ENCODE assay signal across 8 mouse cellular contexts in the genomic region with DNA sequence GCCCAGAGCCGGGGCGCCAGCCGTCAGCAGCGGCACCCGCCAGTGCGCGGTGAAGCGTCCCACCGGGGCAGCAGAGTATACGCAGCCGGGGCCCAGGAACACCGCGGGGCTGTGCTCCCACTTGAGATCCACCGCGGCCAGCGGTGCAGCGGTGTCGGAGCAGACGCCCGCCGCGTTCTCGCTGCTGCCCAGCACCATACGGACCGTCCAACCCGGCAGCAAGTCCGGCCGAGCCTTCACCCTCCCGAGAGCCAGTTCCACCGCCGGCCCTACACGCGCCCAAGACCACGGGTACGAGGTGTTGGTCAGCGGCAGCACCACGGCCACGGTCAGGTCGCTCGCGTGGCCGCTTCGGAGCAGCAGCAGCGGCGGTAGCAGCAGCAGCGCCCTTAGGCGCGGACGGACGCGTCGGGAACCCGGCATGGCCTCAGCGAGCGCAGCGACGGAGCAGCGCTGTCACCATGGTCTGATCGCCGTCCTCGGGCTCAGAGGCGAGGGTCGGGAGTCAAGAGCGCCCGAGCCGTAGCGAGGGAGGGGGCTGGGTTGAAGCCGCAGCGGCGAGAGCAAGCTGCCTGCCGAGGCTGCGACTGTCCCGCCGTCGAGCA. TPM values are rescaled to one million over a fixed set of nuclear protein-coding genes. Genes with fewer than 3 reads are reported as not detected.
DNase-seq lines count a peak whose midpoint lies in the region; ATAC-seq lines count a peak whose summit lies in the region.

No protein-coding gene starts in this region.

- H3K4me1 ChIP-seq in heart, embryonic 16.5 days (ENCODE audit: control insufficient read depth, insufficient read depth, low read length), result 0 out of 2 replicates have a peak, but pooled peaks cover 3% of the 10 kb centered on the region
- peaks cover 22% of the 10 kb centered on the region for H3K4me1 ChIP-seq in limb, embryonic 10.5 days
- H3K4me1 ChIP-seq in midbrain, embryonic 12.5 days, result peaks cover 14% of the 10 kb centered on the region

- peak overlapping the region; percentile 20; the same call in 1 of the 2 replicates for H3K27ac ChIP-seq in heart, embryonic 16.5 days (ENCODE audit: low read length)
- peak overlapping the region; percentile 68 for H3K27ac ChIP-seq in limb, embryonic 10.5 days
- H3K27ac ChIP-seq in midbrain, embryonic 12.5 days (replicated peaks), result no peak overlapping the region

- peak; percentile 27 to 29 for DNase-seq in lung, adult 18-20 months
- DNase-seq in lung, postnatal 25 days (ENCODE audit: low spot score), result no peak
- peak; percentile 68 for DNase-seq in limb, embryonic 10.5 days (ENCODE audit: low spot score)
- DNase-seq in thymus, postnatal 36 days, result peak; percentile 13 to 27
- no peak for DNase-seq in right cerebral cortex, postnatal 4 days

- peaks cover 19% of the 10 kb centered on the region for H3K27me3 ChIP-seq in heart, embryonic 16.5 days (ENCODE audit: control insufficient read depth, insufficient read depth, low read length)
- peaks cover 65% of the 10 kb centered on the region for H3K27me3 ChIP-seq in limb, embryonic 10.5 days (ENCODE audit: low read depth, poor library complexity, severe bottlenecking)
- H3K27me3 ChIP-seq in midbrain, embryonic 12.5 days, result peaks cover 70% of the 10 kb centered on the region

- H3K9me3 ChIP-seq in heart, embryonic 16.5 days (replicated peaks; ENCODE audit: control insufficient read depth, low read length), result 0 out of 2 replicates have a peak, but pooled peaks cover 3% of the 10 kb centered on the region
- no peaks in the 10 kb centered on the region for H3K9me3 ChIP-seq in limb, embryonic 10.5 days (replicated peaks)
- no peaks in the 10 kb centered on the region for H3K9me3 ChIP-seq in midbrain, embryonic 12.5 days

- H3K9ac ChIP-seq in heart, embryonic 16.5 days (ENCODE audit: low read length), result peak overlapping the region; percentile 80
- H3K9ac ChIP-seq in midbrain, embryonic 12.5 days (replicated peaks), result peak overlapping the region; percentile 46; the same call in 1 of the 2 replicates

- H3K4me3 ChIP-seq in heart, embryonic 16.5 days (ENCODE audit: low read length), result peak overlapping the region; percentile 63
- H3K4me3 ChIP-seq in limb, embryonic 10.5 days, result peak overlapping the region; percentile 58
- H3K4me3 ChIP-seq in midbrain, embryonic 12.5 days, result peak overlapping the region; percentile 53

- no peaks in the 10 kb centered on the region for H3K36me3 ChIP-seq in heart, embryonic 16.5 days (ENCODE audit: control insufficient read depth, insufficient read depth)
- H3K36me3 ChIP-seq in limb, embryonic 10.5 days, result no peaks in the 10 kb centered on the region
- no peaks in the 10 kb centered on the region for H3K36me3 ChIP-seq in midbrain, embryonic 12.5 days

- WGBS in heart, embryonic 16.5 days, result 1% methylated on average over 75 of the region's 75 CpGs
- WGBS in limb, embryonic 10.5 days, result 2% methylated on average over 75 of the region's 75 CpGs
- WGBS in midbrain, embryonic 12.5 days, result under 1% methylated on average over 75 of the region's 75 CpGs

- H3K4me2 ChIP-seq in heart, embryonic 16.5 days (ENCODE audit: low read depth, low read length), result peak overlapping the region; percentile 68
- H3K4me2 ChIP-seq in midbrain, embryonic 12.5 days (replicated peaks), result peak overlapping the region; percentile 86

- peak; percentile 4; the same call in 1 of the 2 replicates for ATAC-seq in common myeloid progenitor, adult 5-6 weeks (replicated peaks; ENCODE audit: low read depth, poor library complexity, severe bottlenecking)
- peak; percentile 24; the same call in 1 of the 2 replicates for ATAC-seq in heart, embryonic 16.5 days (replicated peaks; ENCODE audit: extremely low read depth, insufficient read depth, low FRiP score)
- peak; percentile 34; the same call in 1 of the 2 replicates for ATAC-seq in midbrain, embryonic 12.5 days (ENCODE audit: low FRiP score, low read depth)

RNA-seq across cellular contexts. Expression of gene Npr1, which starts 0.5 kb away (rescaled TPM):
- not detected in 2 replicates for total RNA-seq in common myeloid progenitor, adult 5-6 weeks (2017)
- polyA plus RNA-seq in heart, embryonic 16.5 days (2015; fragmentation: Nextera tagmentation; extraction: Ambion mirVana), result 11.3 and 13.0 TPM in 2 replicates
- polyA plus RNA-seq in limb, embryonic 10.5 days (2016; fragmentation: Nextera tagmentation; extraction: Ambion mirVana), result 3.5 and 4.7 TPM in 2 replicates
- polyA plus RNA-seq in midbrain, embryonic 12.5 days (2016; fragmentation: Nextera tagmentation; extraction: Ambion mirVana), result 2.5 and 2.6 TPM in 2 replicates

RNA-seq across cellular contexts. Expression of gene Ilf2, which starts 10.7 kb away (rescaled TPM):
- 200 and 222 TPM in 2 replicates for total RNA-seq in common myeloid progenitor, adult 5-6 weeks (2017)
- 103 and 104 TPM in 2 replicates for polyA plus RNA-seq in heart, embryonic 16.5 days (2015; fragmentation: Nextera tagmentation; extraction: Ambion mirVana)
- polyA plus RNA-seq in limb, embryonic 10.5 days (2016; fragmentation: Nextera tagmentation; extraction: Ambion mirVana), result 374 and 379 TPM in 2 replicates
- polyA plus RNA-seq in midbrain, embryonic 12.5 days (2016; fragmentation: Nextera tagmentation; extraction: Ambion mirVana), result 319 and 328 TPM in 2 replicates

RNA-seq across cellular contexts. Expression of gene Snapin, which starts 25.6 kb away (rescaled TPM):
- 37.3 and 43.3 TPM in 2 replicates for total RNA-seq in common myeloid progenitor, adult 5-6 weeks (2017)
- 76.1 and 88.9 TPM in 2 replicates for polyA plus RNA-seq in heart, embryonic 16.5 days (2015; fragmentation: Nextera tagmentation; extraction: Ambion mirVana)
- polyA plus RNA-seq in limb, embryonic 10.5 days (2016; fragmentation: Nextera tagmentation; extraction: Ambion mirVana), result 49.1 and 60.3 TPM in 2 replicates
- polyA plus RNA-seq in midbrain, embryonic 12.5 days (2016; fragmentation: Nextera tagmentation; extraction: Ambion mirVana), result 78.4 and 79.8 TPM in 2 replicates

RNA-seq across cellular contexts. Expression of gene Ints3, which starts 31.8 kb away (rescaled TPM):
- total RNA-seq in common myeloid progenitor, adult 5-6 weeks (2017), result 19.2 and 21.7 TPM in 2 replicates
- polyA plus RNA-seq in heart, embryonic 16.5 days (2015; fragmentation: Nextera tagmentation; extraction: Ambion mirVana), result 18.4 and 19.8 TPM in 2 replicates
- polyA plus RNA-seq in limb, embryonic 10.5 days (2016; fragmentation: Nextera tagmentation; extraction: Ambion mirVana), result 53.3 and 53.5 TPM in 2 replicates
- 42.4 and 44.3 TPM in 2 replicates for polyA plus RNA-seq in midbrain, embryonic 12.5 days (2016; fragmentation: Nextera tagmentation; extraction: Ambion mirVana)

RNA-seq across cellular contexts. Expression of gene Chtop, which starts 44.1 kb away (rescaled TPM):
- 88.3 and 113 TPM in 2 replicates for total RNA-seq in common myeloid progenitor, adult 5-6 weeks (2017)
- 95.6 and 98.2 TPM in 2 replicates for polyA plus RNA-seq in heart, embryonic 16.5 days (2015; fragmentation: Nextera tagmentation; extraction: Ambion mirVana)
- 175 and 194 TPM in 2 replicates for polyA plus RNA-seq in limb, embryonic 10.5 days (2016; fragmentation: Nextera tagmentation; extraction: Ambion mirVana)
- polyA plus RNA-seq in midbrain, embryonic 12.5 days (2016; fragmentation: Nextera tagmentation; extraction: Ambion mirVana), result 220 and 221 TPM in 2 replicates

Comparison
In these comparisons a context has a peak if more than half of its experiments do, and no peak if none do; other contexts are left out.
1. DNase-seq: peak in lung, adult 18-20 months (2 of 2), limb, embryonic 10.5 days (single experiment) and thymus, postnatal 36 days (2 of 2); none in lung, postnatal 25 days (single experiment) and right cerebral cortex, postnatal 4 days (single experiment).
2. Peak in every context shown above with its lines, with median percentiles within 50 percentile points of each other: ATAC-seq and H3K4me3 ChIP-seq.